In the genomic region with DNA sequence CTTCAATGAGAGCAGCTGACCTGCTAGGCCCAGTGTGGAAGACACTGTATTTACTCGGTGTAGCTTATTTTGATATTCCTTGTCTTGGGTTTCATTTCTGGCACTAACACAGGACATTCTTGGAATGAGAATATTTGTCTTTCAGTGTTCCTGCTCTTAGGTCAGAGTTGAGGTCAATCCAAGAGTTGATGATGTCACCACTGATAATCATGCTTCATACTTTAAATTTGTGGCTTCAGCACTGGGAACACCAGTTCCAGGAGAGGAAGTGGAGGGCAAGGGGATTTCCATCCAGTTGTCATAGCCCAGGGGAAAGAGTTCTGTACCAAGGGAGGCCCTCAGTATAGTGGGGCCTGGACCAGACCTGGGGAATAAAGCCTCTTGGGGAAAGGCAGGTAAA, we compare ENCODE assay signal across 9 mouse cellular contexts. TPM values are rescaled to one million over a fixed set of nuclear protein-coding genes. Genes with fewer than 3 reads are reported as not detected.
DNase-seq lines count a peak whose midpoint lies in the region; ATAC-seq and TF ChIP-seq lines count a peak whose summit lies in the region.
"Had no signal": no experiment of that assay in that cellular context is flagged by ENCODE, and none has a peak within 500 bp of the region (broad histone marks: within the 10 kb centered on the region; RNA-seq: fewer than 3 reads in every experiment).

No protein-coding gene starts in this region.

- TF ChIP-seq POLR2A in lung, adult 2 months (IDR thresholded peaks at IDR 0.05; ENCODE audit: borderline replicate concordance, extremely low read depth, low read depth, low read length): no peak

- no peak overlapping the region for H3K4me3 ChIP-seq in embryonic facial prominence, embryonic 11.5 days (ENCODE audit: low read depth, low read length)
- no peak overlapping the region for H3K4me3 ChIP-seq in embryonic facial prominence, embryonic 10.5 days
- H3K4me3 ChIP-seq in lung, adult 2 months (replicated peaks; ENCODE audit: extremely low read depth, low read depth, low read length): no peak overlapping the region
- H3K4me3 ChIP-seq in hindbrain, postnatal 0 days (ENCODE audit: low read length): peak overlapping the region; percentile 71; the same call in 1 of the 2 replicates
- no peak overlapping the region for H3K4me3 ChIP-seq in neural tube, embryonic 14.5 days (ENCODE audit: low read depth, low read length)

- no peak for ATAC-seq in embryonic facial prominence, embryonic 11.5 days (replicated peaks; ENCODE audit: insufficient number of reproducible peaks, low FRiP score, low TSS enrichment, low read depth)
- no peak for ATAC-seq in hindbrain, postnatal 0 days
- no peak for ATAC-seq in neural tube, embryonic 14.5 days (ENCODE audit: low read depth)

- no peak for TF ChIP-seq CTCF in lung, adult 2 months (IDR thresholded peaks at IDR 0.05; ENCODE audit: insufficient read depth, low read length)
- TF ChIP-seq CTCF in hindbrain, postnatal 0 days (IDR thresholded peaks at IDR 0.05; ENCODE audit: low read depth): no peak

- no peak overlapping the region for H3K9ac ChIP-seq in embryonic facial prominence, embryonic 11.5 days (replicated peaks; ENCODE audit: low read length)
- H3K9ac ChIP-seq in hindbrain, postnatal 0 days (replicated peaks; ENCODE audit: low read length): no peak overlapping the region
- H3K9ac ChIP-seq in neural tube, embryonic 14.5 days (replicated peaks; ENCODE audit: low read depth, low read length): no peak overlapping the region

- no peak for DNase-seq in embryonic facial prominence, embryonic 11.5 days (ENCODE audit: low spot score)
- no peak for DNase-seq in embryonic facial prominence, embryonic 10.5 days (ENCODE audit: low spot score)
- peak; percentile 17 for DNase-seq in lung, postnatal 25 days (ENCODE audit: low spot score)
- no peak for DNase-seq in lung, adult 2 months
- no peak for DNase-seq in hindbrain, postnatal 0 days (ENCODE audit: low spot score)
- no peak for DNase-seq in left cerebral cortex, adult 8-10 months (ENCODE audit: low spot score in 2 of 2)
- DNase-seq in kidney, postnatal 10 days: no peak
- DNase-seq: cerebellum, adult 8-10 months had no signal

- H3K27ac ChIP-seq in embryonic facial prominence, embryonic 11.5 days (replicated peaks; ENCODE audit: low read depth, low read length): no peak overlapping the region
- no peak overlapping the region for H3K27ac ChIP-seq in embryonic facial prominence, embryonic 10.5 days (replicated peaks)
- no peak overlapping the region for H3K27ac ChIP-seq in hindbrain, postnatal 0 days
- no peak overlapping the region for H3K27ac ChIP-seq in neural tube, embryonic 14.5 days (ENCODE audit: low read depth, low read length)

- H3K27me3 ChIP-seq in embryonic facial prominence, embryonic 11.5 days (ENCODE audit: control insufficient read depth, insufficient read depth, low read length): no peaks in the 10 kb centered on the region
- H3K27me3 ChIP-seq in embryonic facial prominence, embryonic 10.5 days (replicated peaks; ENCODE audit: low read depth, poor library complexity, severe bottlenecking): peaks cover 60% of the 10 kb centered on the region
- no peaks in the 10 kb centered on the region for H3K27me3 ChIP-seq in hindbrain, postnatal 0 days (ENCODE audit: insufficient read depth, low read length)
- peaks cover 6% of the 10 kb centered on the region; the same call in 1 of the 2 replicates for H3K27me3 ChIP-seq in neural tube, embryonic 14.5 days (ENCODE audit: control insufficient read depth, insufficient read depth, low read length)

- 64% methylated on average over 1 of the region's 1 CpGs for WGBS in embryonic facial prominence, embryonic 11.5 days
- 61% methylated on average over 1 of the region's 1 CpGs for WGBS in embryonic facial prominence, embryonic 10.5 days
- 18% methylated on average over 1 of the region's 1 CpGs for WGBS in lung, adult 2 months
- WGBS in hindbrain, postnatal 0 days: 65% methylated on average over 1 of the region's 1 CpGs
- WGBS in neural tube, embryonic 14.5 days: 77% methylated on average over 1 of the region's 1 CpGs

- peaks cover 2% of the 10 kb centered on the region; the same call in 1 of the 2 replicates for H3K4me1 ChIP-seq in embryonic facial prominence, embryonic 11.5 days (ENCODE audit: control insufficient read depth, insufficient read depth, low read length)
- H3K4me1 ChIP-seq in embryonic facial prominence, embryonic 10.5 days: peaks cover 65% of the 10 kb centered on the region
- H3K4me1 ChIP-seq in lung, adult 2 months (ENCODE audit: control insufficient read depth, insufficient read depth, low read length): peaks cover 9% of the 10 kb centered on the region
- peaks cover 8% of the 10 kb centered on the region for H3K4me1 ChIP-seq in hindbrain, postnatal 0 days (ENCODE audit: insufficient read depth, low read length)
- H3K4me1 ChIP-seq in neural tube, embryonic 14.5 days (ENCODE audit: control insufficient read depth, insufficient read depth, low read length): peaks cover 11% of the 10 kb centered on the region; the same call in 1 of the 2 replicates

- no peaks in the 10 kb centered on the region for H3K36me3 ChIP-seq in embryonic facial prominence, embryonic 11.5 days (replicated peaks; ENCODE audit: control insufficient read depth, insufficient read depth, low read depth, low read length)
- H3K36me3 ChIP-seq in embryonic facial prominence, embryonic 10.5 days (replicated peaks): no peaks in the 10 kb centered on the region
- H3K36me3 ChIP-seq in hindbrain, postnatal 0 days (ENCODE audit: insufficient read depth, low read length): no peaks in the 10 kb centered on the region
- H3K36me3 ChIP-seq in neural tube, embryonic 14.5 days (ENCODE audit: control insufficient read depth, insufficient read depth, low read length): no peaks in the 10 kb centered on the region

- no peaks in the 10 kb centered on the region for H3K9me3 ChIP-seq in embryonic facial prominence, embryonic 11.5 days (replicated peaks; ENCODE audit: control insufficient read depth, low read length)
- H3K9me3 ChIP-seq in embryonic facial prominence, embryonic 10.5 days: no peaks in the 10 kb centered on the region
- no peaks in the 10 kb centered on the region for H3K9me3 ChIP-seq in hindbrain, postnatal 0 days (ENCODE audit: low read length)
- no peaks in the 10 kb centered on the region for H3K9me3 ChIP-seq in neural tube, embryonic 14.5 days (ENCODE audit: control insufficient read depth, low read length)

- H3K4me2 ChIP-seq in embryonic facial prominence, embryonic 11.5 days (ENCODE audit: low read depth, low read length): 0 out of 2 replicates have a peak overlapping the region, but pooled peaks have one; percentile 16
- H3K4me2 ChIP-seq in hindbrain, postnatal 0 days (ENCODE audit: low read depth, low read length): peak overlapping the region; percentile 96
- peak overlapping the region; percentile 98; the same call in 1 of the 2 replicates for H3K4me2 ChIP-seq in neural tube, embryonic 14.5 days (ENCODE audit: low read depth, low read length)

RNA-seq across cellular contexts. Expression of gene Abtb2, which starts 3.6 kb away (rescaled TPM):
- polyA plus RNA-seq in embryonic facial prominence, embryonic 11.5 days (2014; fragmentation: Nextera tagmentation; extraction: Ambion mirVana): 9.7 and 10.2 TPM in 2 replicates
- 9.9 and 13.1 TPM in 2 replicates for polyA plus RNA-seq in embryonic facial prominence, embryonic 10.5 days (2016; fragmentation: Nextera tagmentation; extraction: Ambion mirVana)
- polyA plus RNA-seq in lung, adult 2 months (2012; rRNA removed): 7.9 and 10.4 TPM in 2 replicates
- total RNA-seq in hindbrain, postnatal 0 days (2014; rRNA removed): 42.9 and 45.9 TPM in 2 replicates
- polyA plus RNA-seq in hindbrain, postnatal 0 days (2015; fragmentation: Nextera tagmentation; extraction: Ambion mirVana): 11.7 and 11.8 TPM in 2 replicates
- polyA plus RNA-seq in neural tube, embryonic 14.5 days (2014; fragmentation: Nextera tagmentation; extraction: Ambion mirVana): 7.8 and 10.3 TPM in 2 replicates
- 1 to 10 TPM; 8.2 to 9.0 (median 8.7) TPM for total RNA-seq in left cerebral cortex, adult 8-10 months (2022)

Comparison
In these comparisons a context has a peak if more than half of its experiments do, and no peak if none do; other contexts are left out.
1. H3K4me2 ChIP-seq: peak in every context shown above with its lines; median percentile 98 in neural tube, embryonic 14.5 days; 96 in hindbrain, postnatal 0 days; 16 in embryonic facial prominence, embryonic 11.5 days.